Mouse (Mus musculus): ENCODE results near the gene Cttn.

Cttn gene

DNA sequence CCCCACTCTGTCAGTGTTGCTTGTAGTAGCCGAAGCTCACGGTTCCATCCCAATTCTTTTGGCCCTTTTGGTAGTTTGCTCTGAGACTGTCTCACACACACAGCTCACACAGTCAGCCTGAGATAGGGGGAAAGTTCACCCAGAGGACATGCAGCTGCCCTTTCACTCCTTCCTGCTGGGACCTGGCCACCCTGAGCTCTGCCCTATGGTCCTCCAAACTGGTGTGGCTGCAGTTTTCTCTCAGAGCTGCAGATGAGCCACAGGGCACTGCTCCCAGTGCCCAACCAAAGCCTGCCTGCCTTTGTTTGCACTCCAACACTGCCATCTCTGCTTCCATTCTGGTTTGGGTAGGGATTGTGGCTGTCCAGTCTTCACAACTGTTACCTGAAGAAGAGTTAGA lies 81.1 kb downstream of the Cttn start:
- no peak for DNase-seq (ENCODE audit: low read depth)

DNA sequence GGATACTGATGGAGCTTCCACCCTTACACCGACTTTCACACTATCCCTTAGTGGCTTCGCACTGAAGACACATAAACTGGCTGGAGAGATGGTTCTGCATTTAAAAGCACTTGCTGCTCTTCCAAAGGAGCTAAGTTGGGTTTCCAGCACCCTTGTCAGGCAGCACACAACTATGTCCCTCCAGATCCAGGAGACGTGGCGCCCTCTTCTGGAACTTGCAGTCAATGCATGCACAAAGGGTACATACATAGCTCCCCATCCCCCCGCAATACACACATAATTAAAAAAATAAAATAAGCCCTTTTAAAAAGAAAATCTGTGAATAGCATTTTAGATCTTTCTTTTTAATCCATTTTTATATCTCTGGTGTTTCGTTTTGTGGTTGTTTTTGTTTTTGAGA lies 83.3 kb downstream of the Cttn start:
- no peak for DNase-seq (ENCODE audit: low read depth)
